Mouse (Mus musculus): Measurements from ENCODE around the gene Itpr1. TPM values are rescaled to one million over a fixed set of nuclear protein-coding genes. Genes with fewer than 3 reads are reported as not detected.
A peak's percentile ranks its signal among the peaks of the same experiment; 100 is the strongest.

Gene Itpr1
- polyA plus RNA-seq, 1 experiment from 2014 or later: 3.3 TPM

GRCm38 (mm10) chr6:108413593-108413992 lies 200.7 kb downstream of the Itpr1 start:
- ATAC-seq (ENCODE audit: low FRiP score): no peak
- WGBS: 96% methylated on average over 9 of the region's 9 CpGs
- Histone ChIP-seq H3K4me3 (replicated peaks) (no peak overlapping the region), H3K36me3 (no peaks in the 10 kb centered on the region), H3K4me1 (no peaks in the 10 kb centered on the region), H3K9ac (replicated peaks) (no peak overlapping the region), H3K27me3 (replicated peaks) (no peaks in the 10 kb centered on the region), H3K27ac (replicated peaks) (no peak overlapping the region), H3K4me2 (no peak overlapping the region), H3K9me3 (replicated peaks) (no peaks in the 10 kb centered on the region)

- Histone ChIP-seq H3K27ac (replicated peaks) (no peak overlapping the region), H3K9ac (replicated peaks) (no peak overlapping the region), H3K9me3 (replicated peaks) (no peaks in the 10 kb centered on the region), H3K4me2 (no peak overlapping the region), H3K36me3 (no peaks in the 10 kb centered on the region), H3K27me3 (replicated peaks) (no peaks in the 10 kb centered on the region), H3K4me3 (replicated peaks) (no peak overlapping the region), H3K4me1 (no peaks in the 10 kb centered on the region)
- 92% methylated on average over 4 of the region's 4 CpGs for WGBS
- no peak for ATAC-seq (ENCODE audit: low FRiP score)
Measured at GRCm38 (mm10) chr6:108415847-108416246, 203.0 kb downstream of the Itpr1 start.

- H3K4me1 ChIP-seq: no peaks in the 10 kb centered on the region
- H3K9ac ChIP-seq (replicated peaks): no peak overlapping the region
- H3K9me3 ChIP-seq (replicated peaks): no peaks in the 10 kb centered on the region
- H3K4me3 ChIP-seq (replicated peaks): no peak overlapping the region
- no peak overlapping the region for H3K27ac ChIP-seq (replicated peaks)
- no peaks in the 10 kb centered on the region for H3K27me3 ChIP-seq (replicated peaks)
- no peak overlapping the region for H3K4me2 ChIP-seq
- no peaks in the 10 kb centered on the region for H3K36me3 ChIP-seq
- 44% methylated on average over 8 of the region's 8 CpGs for WGBS
- ATAC-seq (ENCODE audit: low FRiP score): peak; percentile 87
Measured at GRCm38 (mm10) chr6:108417508-108417907, 204.6 kb downstream of the Itpr1 start.

GRCm38 (mm10) chr6:108418218-108418617 lies 205.3 kb downstream of the Itpr1 start:
- H3K9me3 ChIP-seq (replicated peaks): no peaks in the 10 kb centered on the region
- H3K4me3 ChIP-seq (replicated peaks): no peak overlapping the region
- H3K9ac ChIP-seq (replicated peaks): no peak overlapping the region
- H3K27ac ChIP-seq (replicated peaks): no peak overlapping the region
- no peak for ATAC-seq (ENCODE audit: low FRiP score)
- no peaks in the 10 kb centered on the region for H3K4me1 ChIP-seq
- WGBS: 95% methylated on average over 7 of the region's 7 CpGs
- H3K4me2 ChIP-seq: no peak overlapping the region
- H3K27me3 ChIP-seq (replicated peaks): no peaks in the 10 kb centered on the region
- no peaks in the 10 kb centered on the region for H3K36me3 ChIP-seq

- Histone ChIP-seq H3K27ac (replicated peaks) (no peak overlapping the region), H3K4me1 (peaks cover 19% of the 10 kb centered on the region), H3K9ac (replicated peaks) (no peak overlapping the region), H3K27me3 (replicated peaks) (no peaks in the 10 kb centered on the region), H3K36me3 (no peaks in the 10 kb centered on the region), H3K9me3 (replicated peaks) (no peaks in the 10 kb centered on the region), H3K4me2 (no peak overlapping the region), H3K4me3 (replicated peaks) (no peak overlapping the region)
- peak; percentile 62; the same call in 1 of the 2 replicates for ATAC-seq (ENCODE audit: low FRiP score)
- 52% methylated on average over 9 of the region's 9 CpGs for WGBS
Measured at GRCm38 (mm10) chr6:108424749-108425584, 212.1 kb downstream of the Itpr1 start.

GRCm38 (mm10) chr6:108426789-108427188 lies 213.9 kb downstream of the Itpr1 start:
- H3K9me3 ChIP-seq (replicated peaks): no peaks in the 10 kb centered on the region
- peaks cover 19% of the 10 kb centered on the region for H3K4me1 ChIP-seq
- peak; percentile 81 for ATAC-seq (ENCODE audit: low FRiP score)
- 12% methylated on average over 10 of the region's 10 CpGs for WGBS
- H3K27ac ChIP-seq (replicated peaks): peak overlapping the region; percentile 46; the same call in 1 of the 2 replicates
- H3K36me3 ChIP-seq: no peaks in the 10 kb centered on the region
- H3K4me3 ChIP-seq (replicated peaks): no peak overlapping the region
- no peaks in the 10 kb centered on the region for H3K27me3 ChIP-seq (replicated peaks)
- H3K9ac ChIP-seq (replicated peaks): no peak overlapping the region
- peak overlapping the region; percentile 43 for H3K4me2 ChIP-seq

GRCm38 (mm10) chr6:108428383-108428782 lies 215.5 kb downstream of the Itpr1 start:
- Histone ChIP-seq H3K27me3 (replicated peaks) (no peaks in the 10 kb centered on the region), H3K4me2 (no peak overlapping the region), H3K36me3 (no peaks in the 10 kb centered on the region), H3K9ac (replicated peaks) (no peak overlapping the region), H3K27ac (replicated peaks) (no peak overlapping the region), H3K4me3 (replicated peaks) (no peak overlapping the region), H3K4me1 (peaks cover 19% of the 10 kb centered on the region), H3K9me3 (replicated peaks) (no peaks in the 10 kb centered on the region)
- no peak for ATAC-seq (ENCODE audit: low FRiP score)
- 92% methylated on average over 3 of the region's 3 CpGs for WGBS

GRCm38 (mm10) chr6:108429950-108430349 lies 217.1 kb downstream of the Itpr1 start:
- peaks cover 16% of the 10 kb centered on the region for H3K4me1 ChIP-seq
- no peaks in the 10 kb centered on the region for H3K9me3 ChIP-seq (replicated peaks)
- no peak overlapping the region for H3K9ac ChIP-seq (replicated peaks)
- H3K4me2 ChIP-seq: no peak overlapping the region
- no peak overlapping the region for H3K4me3 ChIP-seq (replicated peaks)
- 88% methylated on average over 8 of the region's 8 CpGs for WGBS
- no peaks in the 10 kb centered on the region for H3K27me3 ChIP-seq (replicated peaks)
- ATAC-seq (ENCODE audit: low FRiP score): no peak
- H3K36me3 ChIP-seq: no peaks in the 10 kb centered on the region
- H3K27ac ChIP-seq (replicated peaks): no peak overlapping the region

- ATAC-seq (ENCODE audit: low FRiP score): no peak
- H3K9ac ChIP-seq (replicated peaks): no peak overlapping the region
- WGBS: 84% methylated on average over 8 of the region's 8 CpGs
Measured at GRCm38 (mm10) chr6:108431193-108431592, 218.3 kb downstream of the Itpr1 start.

GRCm38 (mm10) chr6:108432836-108433235 lies 219.9 kb downstream of the Itpr1 start:
- H3K4me2 ChIP-seq: no peak overlapping the region
- H3K27me3 ChIP-seq (replicated peaks): no peaks in the 10 kb centered on the region
- no peak overlapping the region for H3K9ac ChIP-seq (replicated peaks)
- no peak overlapping the region for H3K27ac ChIP-seq (replicated peaks)
- no peaks in the 10 kb centered on the region for H3K9me3 ChIP-seq (replicated peaks)
- no peaks in the 10 kb centered on the region for H3K36me3 ChIP-seq
- ATAC-seq (ENCODE audit: low FRiP score): no peak
- H3K4me3 ChIP-seq (replicated peaks): no peak overlapping the region
- WGBS: 90% methylated on average over 4 of the region's 4 CpGs
- peaks cover 13% of the 10 kb centered on the region for H3K4me1 ChIP-seq

More at GRCm38 (mm10) chr6:108431193-108431592, 218.3 kb downstream of the Itpr1 start:
- no peaks in the 10 kb centered on the region for H3K9me3 ChIP-seq (replicated peaks)
- no peaks in the 10 kb centered on the region for H3K36me3 ChIP-seq
- H3K4me2 ChIP-seq: no peak overlapping the region
- H3K27ac ChIP-seq (replicated peaks): no peak overlapping the region
- no peaks in the 10 kb centered on the region for H3K27me3 ChIP-seq (replicated peaks)
- no peak overlapping the region for H3K4me3 ChIP-seq (replicated peaks)
- H3K4me1 ChIP-seq: peaks cover 19% of the 10 kb centered on the region

- H3K4me3 ChIP-seq (replicated peaks): no peak overlapping the region
- ATAC-seq (ENCODE audit: low FRiP score): no peak
- H3K4me2 ChIP-seq: no peak overlapping the region
- H3K4me1 ChIP-seq: peaks cover 13% of the 10 kb centered on the region
- H3K36me3 ChIP-seq: no peaks in the 10 kb centered on the region
- H3K27me3 ChIP-seq (replicated peaks): no peaks in the 10 kb centered on the region
- no peak overlapping the region for H3K27ac ChIP-seq (replicated peaks)
- no peaks in the 10 kb centered on the region for H3K9me3 ChIP-seq (replicated peaks)
- WGBS: 79% methylated on average over 6 of the region's 6 CpGs
- H3K9ac ChIP-seq (replicated peaks): no peak overlapping the region
Measured at GRCm38 (mm10) chr6:108434816-108435215, 221.9 kb downstream of the Itpr1 start.

- peak overlapping the region; percentile 56; the same call in 1 of the 2 replicates for H3K27ac ChIP-seq (replicated peaks)
- no peaks in the 10 kb centered on the region for H3K36me3 ChIP-seq
- peaks cover 13% of the 10 kb centered on the region for H3K4me1 ChIP-seq
- H3K9me3 ChIP-seq (replicated peaks): no peaks in the 10 kb centered on the region
- no peak overlapping the region for H3K4me2 ChIP-seq
- no peaks in the 10 kb centered on the region for H3K27me3 ChIP-seq (replicated peaks)
- WGBS: 61% methylated on average over 6 of the region's 6 CpGs
- peak; percentile 47; the same call in 1 of the 2 replicates for ATAC-seq (ENCODE audit: low FRiP score)
- no peak overlapping the region for H3K4me3 ChIP-seq (replicated peaks)
- no peak overlapping the region for H3K9ac ChIP-seq (replicated peaks)
Measured at GRCm38 (mm10) chr6:108435467-108435866, 222.6 kb downstream of the Itpr1 start.

Data from neural tube, embryonic 15.5 days (tissue).